Mouse (Mus musculus): ENCODE results near the gene Preb.

Preb gene

DNA sequence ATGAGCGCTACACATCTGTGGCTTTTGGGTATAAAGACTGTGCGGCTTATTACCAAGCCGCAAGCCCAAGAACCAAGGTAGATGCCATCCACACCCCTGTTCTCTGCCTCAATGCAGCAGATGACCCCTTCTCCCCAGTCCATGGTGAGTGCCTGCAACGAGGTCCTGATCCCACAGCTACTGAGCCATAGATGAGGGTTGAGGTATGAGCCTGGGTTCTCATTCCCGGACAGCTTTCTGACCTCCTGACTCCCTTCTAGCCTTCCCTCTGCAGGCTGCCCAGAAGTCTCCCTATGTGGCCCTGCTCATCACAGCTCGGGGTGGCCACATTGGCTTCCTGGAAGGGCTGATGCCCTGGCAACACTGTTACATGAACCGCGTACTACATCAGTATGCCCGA lies 5.6 kb downstream of the Preb start:
- DNase-seq (ENCODE audit: low spot score in 2 of 2) = no peak

DNA sequence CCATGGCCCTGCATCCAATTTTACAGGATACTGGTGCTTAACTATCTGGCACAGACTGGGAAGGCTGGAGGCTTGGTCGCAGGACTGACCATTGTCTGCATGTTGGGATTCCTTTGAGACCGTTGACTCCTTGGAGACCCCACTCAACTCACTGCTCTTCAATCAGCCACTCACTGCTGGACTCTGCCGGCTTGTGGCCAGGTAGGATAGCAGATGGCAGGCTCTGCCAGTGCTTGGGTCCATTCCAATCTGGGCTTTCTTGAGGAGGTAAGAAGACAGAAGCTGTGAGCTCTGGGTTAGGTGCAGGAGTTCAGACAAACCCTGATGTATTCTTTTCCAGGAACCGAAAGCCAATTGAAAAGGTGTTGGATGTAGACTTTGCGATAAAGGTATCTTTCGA lies 6.1 kb downstream of the Preb start:
- DNase-seq (ENCODE audit: low spot score in 2 of 2) = no peak

DNA sequence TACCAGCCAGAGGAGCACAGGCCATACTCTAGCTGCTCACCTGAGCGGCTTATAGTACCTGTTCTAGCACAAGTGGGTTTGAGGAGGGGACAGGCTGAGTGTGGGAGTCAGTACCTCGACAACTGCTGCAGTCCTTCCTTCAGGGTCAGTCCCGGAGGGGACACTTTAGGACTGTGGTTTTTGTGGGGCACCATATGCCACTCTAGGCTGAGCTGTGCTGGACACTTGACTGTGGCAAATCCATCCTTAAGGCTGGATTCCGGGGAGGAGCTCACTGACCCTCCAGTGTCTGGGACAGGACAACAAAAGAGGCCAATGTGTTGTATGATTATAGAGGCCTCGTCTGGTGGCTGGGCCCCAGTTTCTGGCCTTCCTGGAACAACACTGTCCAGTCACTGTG lies 7.6 kb downstream of the Preb start:
- no peak for DNase-seq (ENCODE audit: low spot score in 2 of 2)

DNA sequence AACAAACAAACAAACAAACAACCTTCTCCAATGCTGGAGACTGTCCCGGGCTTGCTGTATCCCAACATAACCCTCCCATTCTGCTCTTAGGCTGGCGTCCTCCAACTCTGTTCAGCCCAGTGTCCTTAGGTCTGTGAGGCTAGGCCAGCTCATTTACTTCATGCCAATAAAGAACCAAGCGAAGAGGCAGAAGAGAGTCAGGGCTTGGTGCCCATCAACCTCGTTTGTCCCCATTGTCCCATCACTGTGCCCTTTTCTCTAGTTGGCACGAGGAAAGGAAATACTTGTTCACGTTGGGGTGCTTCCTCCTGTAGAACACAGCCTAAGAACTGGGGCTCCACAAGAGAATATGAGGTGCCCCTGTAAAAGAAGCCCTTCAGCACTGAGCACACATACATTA lies 8.5 kb downstream of the Preb start:
- DNase-seq (ENCODE audit: low spot score in 2 of 2) = no peak

GRCm38 (mm10) chr5:30950922-30951321 lies 9.2 kb downstream of the Preb start:
- DNase-seq (ENCODE audit: low spot score in 2 of 2) = no peak

GRCm38 (mm10) chr5:30950451-30950850 lies 9.7 kb downstream of the Preb start:
- DNase-seq (ENCODE audit: low spot score in 2 of 2) = peak in 1 of 2 experiments; percentile 69

- DNase-seq (ENCODE audit: low spot score in 2 of 2) = peak; percentile 97
Measured at GRCm38 (mm10) chr5:30949654-30950326, 10.4 kb downstream of the Preb start.

DNA sequence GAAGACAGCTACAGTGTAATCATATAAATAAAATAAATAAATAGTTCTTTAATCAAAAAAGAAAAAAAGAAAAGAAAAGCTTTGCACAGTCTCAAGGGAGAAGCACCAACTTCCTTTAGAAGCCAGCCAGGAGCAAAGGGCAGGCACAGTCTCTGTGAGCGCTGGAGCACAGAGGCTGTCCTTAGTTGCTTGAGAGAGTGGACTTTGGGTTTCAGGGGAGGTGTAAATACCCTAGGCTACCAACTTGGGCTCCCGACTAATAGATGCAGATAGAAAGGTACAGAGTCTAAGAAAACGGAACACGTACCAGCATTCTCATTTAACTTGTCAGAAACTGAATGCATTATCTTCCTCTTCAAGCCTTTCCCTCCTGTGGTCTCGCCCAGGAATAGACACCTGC lies 11.5 kb downstream of the Preb start:
- no peak for DNase-seq (ENCODE audit: low spot score in 2 of 2)

DNA sequence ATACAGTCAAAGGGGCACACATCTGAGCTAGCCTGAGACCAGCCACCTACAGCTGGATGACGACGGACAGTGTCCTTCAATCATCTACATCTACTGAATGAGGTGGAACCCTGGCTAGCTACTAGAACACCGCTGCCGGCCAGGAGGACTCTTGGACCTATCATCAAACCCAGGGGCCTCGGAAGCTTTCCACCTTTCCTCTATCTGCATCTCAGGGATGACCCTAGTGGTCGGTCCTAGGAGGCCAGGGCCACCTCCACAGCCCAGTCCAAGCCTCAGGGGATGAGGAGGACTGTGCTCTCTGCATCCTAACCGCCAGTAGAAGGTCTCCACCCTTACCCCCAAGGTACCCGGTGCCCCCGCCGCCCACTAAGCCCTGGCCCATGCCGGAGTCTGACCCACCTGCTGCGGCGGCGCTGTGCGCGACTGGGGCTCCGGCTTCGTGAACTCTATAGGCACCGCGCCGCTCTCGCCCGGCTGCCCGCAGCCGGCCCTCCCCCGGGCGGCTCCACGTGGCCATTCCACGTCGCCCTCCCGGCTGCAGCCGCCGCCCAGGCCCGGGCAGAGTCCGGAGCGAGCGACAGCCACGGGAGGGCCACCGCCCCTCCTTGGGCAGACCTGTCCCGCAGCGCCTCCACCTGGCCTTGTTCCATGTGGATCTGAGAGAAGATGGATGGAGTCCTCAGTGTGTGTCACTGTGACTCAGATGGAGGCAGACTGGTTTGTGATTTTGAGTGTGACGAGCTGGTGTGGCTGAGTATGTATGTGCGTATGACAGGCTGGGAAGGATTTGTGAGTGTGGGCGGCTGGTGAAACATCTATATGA lies 15.0 kb downstream of the Preb start, which contains the start of gene Cgref1:
TSS of gene Cgref1 (minus strand) at position 636 of the 826 bp plus-strand sequence.
- peak; percentile 83 to 88 for DNase-seq (ENCODE audit: low spot score in 2 of 2)

GRCm38 (mm10) chr5:30944344-30944743 lies 15.8 kb downstream of the Preb start:
- no peak for DNase-seq (ENCODE audit: low spot score in 2 of 2)

DNA sequence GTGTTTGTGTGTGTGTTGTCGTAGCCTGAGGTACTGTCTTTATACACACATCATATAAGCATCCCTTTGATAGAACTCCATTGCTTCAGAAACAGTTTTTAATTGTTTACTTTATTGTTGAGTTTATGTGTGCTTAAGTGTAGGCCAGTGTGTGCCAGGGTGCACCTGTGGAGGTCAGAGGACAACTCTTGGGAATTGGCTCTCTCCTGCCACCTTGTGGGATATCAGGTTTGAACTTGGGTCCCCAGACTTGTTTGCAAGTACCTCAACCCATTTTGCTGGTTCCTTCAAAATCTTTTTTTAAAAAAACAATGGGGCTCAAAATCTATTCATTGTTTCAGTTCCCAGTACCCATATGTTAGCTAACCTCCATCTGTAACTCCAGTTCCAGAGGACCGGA lies 17.2 kb downstream of the Preb start:
- no peak for DNase-seq (ENCODE audit: low spot score in 2 of 2)

DNA sequence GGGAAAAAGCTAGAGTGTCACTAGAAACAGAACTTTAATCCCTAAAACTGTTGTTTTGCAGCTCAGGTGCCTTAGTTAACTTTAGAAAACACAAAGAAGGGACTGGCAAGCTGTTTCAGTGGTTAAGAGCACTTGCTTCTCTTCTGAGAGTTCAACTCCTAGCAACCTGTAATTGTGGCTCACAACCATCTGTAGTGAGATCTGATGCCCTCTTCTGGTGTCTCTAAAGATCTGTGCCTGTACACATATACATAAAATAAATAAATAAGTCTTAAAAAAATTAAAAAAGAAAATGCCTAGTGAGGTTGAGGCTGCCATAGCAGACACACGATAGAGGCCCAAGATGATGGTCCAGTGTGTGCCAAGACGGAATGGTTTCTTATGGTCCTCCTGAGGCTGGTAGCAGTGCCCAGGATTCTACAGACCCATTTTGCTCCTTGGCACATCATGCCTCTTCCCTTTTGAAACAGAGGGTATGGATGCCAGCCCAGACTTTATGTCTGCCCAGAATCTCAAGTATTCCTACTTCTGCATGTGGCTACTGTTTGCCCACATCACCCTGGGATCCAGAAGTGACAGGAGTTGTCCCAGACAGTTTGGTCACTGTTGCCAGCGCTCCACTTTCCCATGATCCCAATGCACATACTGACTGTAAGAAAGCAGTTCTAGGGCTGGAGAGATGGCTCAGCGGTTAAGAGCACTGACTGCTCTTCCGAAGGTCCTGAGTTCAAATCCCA lies 25.3 kb downstream of the Preb start:
- peak in 1 of 2 experiments; percentile 75 for DNase-seq (ENCODE audit: low spot score in 2 of 2)

GRCm38 (mm10) chr5:30933705-30934104 lies 26.5 kb downstream of the Preb start:
- no peak for DNase-seq (ENCODE audit: low spot score in 2 of 2)

GRCm38 (mm10) chr5:30931378-30931777 lies 28.8 kb downstream of the Preb start:
- DNase-seq (ENCODE audit: low spot score in 2 of 2) = no peak

DNA sequence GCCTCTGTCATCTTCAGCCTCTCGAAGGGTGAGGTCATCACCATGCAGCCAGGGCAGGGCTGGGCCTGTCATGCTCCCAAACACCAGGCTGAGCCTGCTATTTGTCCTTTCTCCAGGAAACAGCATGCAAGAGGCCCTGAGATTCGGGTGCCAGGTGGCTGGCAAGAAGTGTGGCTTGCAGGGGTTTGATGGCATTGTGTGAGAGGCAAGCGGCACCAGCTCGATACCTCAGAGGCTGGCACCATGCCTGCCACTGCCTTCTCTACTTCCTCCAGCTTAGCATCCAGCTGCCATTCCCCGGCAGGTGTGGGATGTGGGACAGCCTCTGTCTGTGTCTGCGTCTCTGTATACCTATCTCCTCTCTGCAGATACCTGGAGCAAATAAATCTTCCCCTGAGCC lies 29.3 kb downstream of the Preb start:
- DNase-seq (ENCODE audit: low spot score in 2 of 2) = no peak

GRCm38 (mm10) chr5:30930121-30930520 lies 30.0 kb downstream of the Preb start:
- DNase-seq (ENCODE audit: low spot score in 2 of 2) = peak; percentile 86 to 89

GRCm38 (mm10) chr5:30927945-30928529 lies 32.1 kb downstream of the Preb start:
- DNase-seq (ENCODE audit: low spot score in 2 of 2) = peak in 1 of 2 experiments; percentile 75

- DNase-seq (ENCODE audit: low spot score in 2 of 2) = no peak
Measured at GRCm38 (mm10) chr5:30926073-30926472, 34.1 kb downstream of the Preb start.

DNA sequence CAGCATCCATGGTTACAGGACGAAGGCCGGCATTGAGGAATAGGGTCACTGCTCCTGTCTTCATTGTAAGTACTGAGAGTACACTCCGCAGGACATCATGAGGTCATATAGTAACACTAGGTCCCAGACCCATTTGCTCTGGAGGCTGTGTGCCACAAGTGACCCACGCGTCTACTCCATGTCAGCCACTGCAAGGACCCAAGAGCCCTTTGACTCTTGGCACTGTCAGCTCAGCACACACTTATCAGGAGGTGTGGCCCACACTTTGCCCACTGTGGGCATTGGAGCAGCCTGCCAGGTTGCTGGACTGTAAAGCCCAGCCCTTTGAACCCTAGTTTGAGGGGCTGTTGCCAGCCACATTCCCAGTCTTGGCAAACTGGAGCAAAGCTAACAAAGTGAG lies 34.9 kb downstream of the Preb start:
- no peak for DNase-seq (ENCODE audit: low spot score in 2 of 2)

DNA sequence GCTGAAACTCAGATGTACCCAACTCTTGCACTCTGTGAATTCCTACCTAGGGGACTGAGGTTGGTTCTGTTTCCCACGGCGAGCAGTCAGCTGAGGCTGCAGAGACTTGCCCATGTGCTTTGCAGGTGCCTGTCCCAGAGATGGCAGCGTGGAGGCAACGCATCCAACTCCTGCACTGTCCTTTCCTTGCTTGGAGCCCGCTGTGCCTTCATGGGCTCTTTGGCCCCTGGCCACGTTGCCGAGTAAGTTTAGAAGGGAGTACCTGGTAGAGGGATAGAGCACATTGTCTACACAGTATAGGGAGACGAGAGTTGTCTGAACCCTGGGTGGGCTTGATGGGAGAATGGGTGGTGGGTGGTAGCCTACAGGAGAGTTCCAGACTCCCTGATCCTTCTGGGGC lies 35.5 kb downstream of the Preb start:
- DNase-seq (ENCODE audit: low spot score in 2 of 2) = no peak

- no peak for DNase-seq (ENCODE audit: low spot score in 2 of 2)
Measured at GRCm38 (mm10) chr5:30923119-30923518, 37.0 kb downstream of the Preb start.

DNA sequence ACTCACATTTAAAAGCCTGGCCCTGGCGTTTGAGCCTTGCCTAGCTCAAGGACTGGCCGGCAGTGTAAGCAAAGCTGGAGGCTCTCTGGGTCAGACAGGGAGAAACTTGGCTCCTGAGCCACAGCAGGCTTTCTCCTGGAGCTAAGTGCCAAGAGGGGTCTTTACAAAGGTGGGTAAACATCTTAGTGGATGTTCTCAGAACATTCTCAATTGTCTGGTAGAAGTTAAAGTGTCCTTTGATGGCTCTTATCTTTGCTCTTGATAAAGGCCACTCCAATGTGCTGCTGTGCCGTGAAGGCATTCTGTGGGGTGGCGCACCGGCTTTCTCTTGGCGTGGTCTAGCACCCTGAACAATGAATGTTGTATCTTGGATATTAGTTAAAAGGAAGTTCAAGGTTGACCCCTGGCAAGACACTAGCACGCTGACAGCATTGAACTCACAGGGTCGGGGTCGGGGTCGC lies 37.5 kb downstream of the Preb start:
- DNase-seq (ENCODE audit: low spot score in 2 of 2) = no peak

All from right cerebral cortex, postnatal 10 days (tissue).